Mouse (Mus musculus): ENCODE data around the gene Diaph3.

GRCm38 (mm10) chr14:86633799-86634198 is 507.2 kb downstream of the Diaph3 start:
- no peak for TF ChIP-seq EP300 (IDR thresholded peaks at IDR 0.05; ENCODE audit: low read depth)
- TF ChIP-seq CTCF (IDR thresholded peaks at IDR 0.05; ENCODE audit: low read depth), result no peak
